8 mouse cellular contexts compared by ENCODE assay signal in the genomic region with DNA sequence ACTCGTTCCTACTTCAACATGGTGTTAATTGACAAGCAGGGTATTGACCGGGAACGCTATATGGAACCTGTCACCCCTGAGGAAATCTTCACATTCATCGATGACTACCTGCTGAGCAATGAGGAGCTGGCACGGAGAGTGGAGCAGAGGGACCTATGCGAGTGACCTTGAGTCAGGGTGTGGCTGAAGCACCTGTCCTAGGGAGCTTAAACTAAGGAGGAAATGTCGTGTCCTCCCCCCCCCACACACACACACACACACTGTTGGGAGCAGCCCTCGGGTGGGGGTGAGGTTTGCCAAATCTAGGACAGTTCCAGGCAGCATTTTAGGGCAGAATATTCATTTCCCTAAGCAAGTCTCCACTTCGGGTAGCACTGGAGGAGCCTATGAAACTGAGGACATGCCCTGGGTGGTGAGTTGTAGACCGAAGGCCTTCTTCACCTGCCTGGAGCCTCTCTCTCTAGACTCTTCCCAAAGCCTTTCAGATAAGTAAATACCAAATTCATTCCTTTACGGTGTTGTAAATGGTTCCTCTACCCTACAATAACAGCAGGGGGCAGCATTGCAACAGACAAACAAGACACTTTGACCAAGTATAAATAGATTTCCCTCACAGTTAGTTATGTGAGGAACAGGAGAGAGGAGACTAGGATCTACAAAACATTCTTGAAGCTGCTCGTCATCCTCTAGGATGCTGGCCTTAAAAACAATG. TPM values are rescaled to one million over a fixed set of nuclear protein-coding genes. Genes with fewer than 3 reads are reported as not detected.
DNase-seq lines count a peak whose midpoint lies in the region; ATAC-seq and TF ChIP-seq lines count a peak whose summit lies in the region.
"Had no signal": no experiment of that assay in that cellular context is flagged by ENCODE, and none has a peak within 500 bp of the region (broad histone marks: within the 10 kb centered on the region; RNA-seq: fewer than 3 reads in every experiment).

No protein-coding gene starts in this region.

- H3K4me2 ChIP-seq in intestine, postnatal 0 days (replicated peaks; ENCODE audit: low read depth) = no peak overlapping the region
- no peak overlapping the region for H3K4me2 ChIP-seq in liver, postnatal 0 days (ENCODE audit: low read depth, low read length)
- H3K4me2 ChIP-seq: embryonic facial prominence, embryonic 15.5 days had no signal

- WGBS in intestine, postnatal 0 days = 50% methylated on average over 12 of the region's 12 CpGs
- WGBS in liver, postnatal 0 days (ENCODE audit: insufficient replicate concordance) = 54% methylated on average over 12 of the region's 12 CpGs

- H3K4me3 ChIP-seq in intestine, postnatal 0 days (ENCODE audit: low read depth, low read length) = no peak overlapping the region
- H3K4me3 ChIP-seq in liver, postnatal 0 days (ENCODE audit: low read depth, low read length) = no peak overlapping the region
- H3K4me3 ChIP-seq: embryonic facial prominence, embryonic 15.5 days had no signal

- H3K9me3 ChIP-seq in intestine, postnatal 0 days (ENCODE audit: control insufficient read depth) = no peaks in the 10 kb centered on the region
- no peaks in the 10 kb centered on the region for H3K9me3 ChIP-seq in liver, postnatal 0 days (ENCODE audit: low read length)
- H3K9me3 ChIP-seq: embryonic facial prominence, embryonic 15.5 days had no signal

- no peaks in the 10 kb centered on the region for H3K36me3 ChIP-seq in intestine, postnatal 0 days (ENCODE audit: control insufficient read depth, insufficient read depth)
- no peaks in the 10 kb centered on the region for H3K36me3 ChIP-seq in liver, postnatal 0 days (replicated peaks; ENCODE audit: insufficient read depth, low read length)
- H3K36me3 ChIP-seq: embryonic facial prominence, embryonic 15.5 days had no signal

- H3K9ac ChIP-seq in intestine, postnatal 0 days (ENCODE audit: low read depth, low read length) = no peak overlapping the region
- no peak overlapping the region for H3K9ac ChIP-seq in liver, postnatal 0 days (replicated peaks)
- H3K9ac ChIP-seq: embryonic facial prominence, embryonic 15.5 days had no signal

- DNase-seq in kidney, adult 18-20 months = peak; percentile 20
- DNase-seq in kidney, adult 11 months = no peak
- DNase-seq in ES-CJ7 (ENCODE audit: low read depth, low spot score) (peak; percentile 49), adipocyte (ENCODE audit: low spot score) (peak; percentile 58)
- peak; percentile 13 for DNase-seq in liver, postnatal 0 days
- no peak for DNase-seq in urinary bladder, postnatal 36 days (ENCODE audit: low spot score in 2 of 2)

- H3K4me1 ChIP-seq in intestine, postnatal 0 days (replicated peaks; ENCODE audit: control insufficient read depth, insufficient read depth, low read length) = no peaks in the 10 kb centered on the region
- H3K4me1 ChIP-seq in liver, postnatal 0 days (ENCODE audit: insufficient read depth) = no peaks in the 10 kb centered on the region
- H3K4me1 ChIP-seq: embryonic facial prominence, embryonic 15.5 days had no signal

- no peak overlapping the region for H3K27ac ChIP-seq in intestine, postnatal 0 days (ENCODE audit: low read depth, low read length)
- no peak overlapping the region for H3K27ac ChIP-seq in liver, postnatal 0 days (ENCODE audit: low read depth)
- H3K27ac ChIP-seq: embryonic facial prominence, embryonic 15.5 days had no signal

- peak; percentile 67 for TF ChIP-seq CTCF in intestine, postnatal 0 days (IDR thresholded peaks at IDR 0.05; ENCODE audit: low read depth)
- peak; percentile 63 for TF ChIP-seq CTCF in liver, postnatal 0 days (IDR thresholded peaks at IDR 0.05; ENCODE audit: low read depth)

- no peaks in the 10 kb centered on the region for H3K27me3 ChIP-seq in intestine, postnatal 0 days (replicated peaks; ENCODE audit: control insufficient read depth, insufficient read depth, low read length)
- peaks cover 3% of the 10 kb centered on the region; the same call in 1 of the 2 replicates for H3K27me3 ChIP-seq in liver, postnatal 0 days (ENCODE audit: insufficient read depth, low read length)

- TF ChIP-seq EP300 in liver, postnatal 0 days (IDR thresholded peaks at IDR 0.05; ENCODE audit: low read depth) = no peak

- 0 out of 2 replicates have a peak, but pooled peaks have one; percentile 41 for ATAC-seq in intestine, postnatal 0 days
- ATAC-seq in liver, postnatal 0 days = no peak

RNA-seq across cellular contexts. Expression of gene Srpx2, which starts 23.2 kb away (rescaled TPM):
- 4.5 and 5.1 TPM in 2 replicates for polyA plus RNA-seq in intestine, postnatal 0 days (2015; fragmentation: Nextera tagmentation; extraction: Ambion mirVana)
- polyA plus RNA-seq in liver, postnatal 0 days (2015; fragmentation: Nextera tagmentation; extraction: Ambion mirVana) = 0.83 and 0.86 TPM in 2 replicates

RNA-seq across cellular contexts. Expression of gene Tspan6, which starts 33.2 kb away (rescaled TPM):
- polyA plus RNA-seq in intestine, postnatal 0 days (2015; fragmentation: Nextera tagmentation; extraction: Ambion mirVana) = 35.8 and 38.2 TPM in 2 replicates
- polyA plus RNA-seq in liver, postnatal 0 days (2015; fragmentation: Nextera tagmentation; extraction: Ambion mirVana) = 6.3 and 6.7 TPM in 2 replicates

RNA-seq across cellular contexts. Expression of gene Sytl4, which starts 50.2 kb away (rescaled TPM):
- 0.68 and 0.83 TPM in 2 replicates for polyA plus RNA-seq in intestine, postnatal 0 days (2015; fragmentation: Nextera tagmentation; extraction: Ambion mirVana)
- 1.2 and 1.3 TPM in 2 replicates for polyA plus RNA-seq in liver, postnatal 0 days (2015; fragmentation: Nextera tagmentation; extraction: Ambion mirVana)

Comparison
In these comparisons a context has a peak if more than half of its experiments do, and no peak if none do; other contexts are left out.
1. DNase-seq: peak in kidney, adult 18-20 months (single experiment), ES-CJ7 (single experiment), adipocyte (single experiment) and liver, postnatal 0 days (single experiment); none in kidney, adult 11 months (single experiment) and urinary bladder, postnatal 36 days (0 of 2).